Mouse (Mus musculus) ES-Bruce4 (cell line): ENCODE data around the gene Ubash3a.

Source experiments
- EP300 ChIP-seq: IDR thresholded peaks from 2 replicates; pipeline ENCODE4 v1.6.1; 2011; ENCODE audit warnings: low read depth, low read length; ENCODE audit not compliant: insufficient read depth
- POLR2A ChIP-seq: IDR thresholded peaks from one replicate; pipeline ENCODE4 v1.8.1; 2011; ENCODE audit warnings: low read length; ENCODE audit not compliant: insufficient read depth

GRCm38 (mm10) chr17:31216068-31216955, 8.6 kb downstream of the Ubash3a start:
- TF ChIP-seq POLR2A (no peak), EP300 (no peak)
